Mouse (Mus musculus): ENCODE data around the gene Slc37a1. TPM values are rescaled to one million over a fixed set of nuclear protein-coding genes. Genes with fewer than 3 reads are reported as not detected.

Slc37a1 gene
- 54.9 TPM for polyA plus RNA-seq (2017; shearing (Covaris generic))

DNA sequence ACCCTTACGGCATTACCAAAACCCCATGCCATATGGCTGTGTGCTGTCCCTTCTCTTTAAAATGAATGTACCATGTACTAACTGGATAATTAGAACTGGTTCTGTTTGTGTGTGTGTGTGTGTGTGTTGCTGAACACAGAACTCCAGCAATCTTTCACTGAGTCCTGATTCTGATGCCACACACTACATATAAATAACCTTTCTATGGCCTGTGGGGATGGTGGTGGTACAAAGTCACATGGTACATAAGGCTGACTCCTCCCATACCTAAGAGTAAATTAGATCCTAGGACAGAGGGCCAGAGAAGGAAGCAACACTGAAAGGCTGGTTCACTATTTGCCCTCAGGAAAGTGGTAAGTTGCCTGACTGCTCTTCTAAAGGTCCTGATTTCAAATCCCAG is at the start of gene Slc37a1:
Gene Slc37a1, plus strand, starts transcription at position 301 of the 400 bp plus-strand sequence.

DNA sequence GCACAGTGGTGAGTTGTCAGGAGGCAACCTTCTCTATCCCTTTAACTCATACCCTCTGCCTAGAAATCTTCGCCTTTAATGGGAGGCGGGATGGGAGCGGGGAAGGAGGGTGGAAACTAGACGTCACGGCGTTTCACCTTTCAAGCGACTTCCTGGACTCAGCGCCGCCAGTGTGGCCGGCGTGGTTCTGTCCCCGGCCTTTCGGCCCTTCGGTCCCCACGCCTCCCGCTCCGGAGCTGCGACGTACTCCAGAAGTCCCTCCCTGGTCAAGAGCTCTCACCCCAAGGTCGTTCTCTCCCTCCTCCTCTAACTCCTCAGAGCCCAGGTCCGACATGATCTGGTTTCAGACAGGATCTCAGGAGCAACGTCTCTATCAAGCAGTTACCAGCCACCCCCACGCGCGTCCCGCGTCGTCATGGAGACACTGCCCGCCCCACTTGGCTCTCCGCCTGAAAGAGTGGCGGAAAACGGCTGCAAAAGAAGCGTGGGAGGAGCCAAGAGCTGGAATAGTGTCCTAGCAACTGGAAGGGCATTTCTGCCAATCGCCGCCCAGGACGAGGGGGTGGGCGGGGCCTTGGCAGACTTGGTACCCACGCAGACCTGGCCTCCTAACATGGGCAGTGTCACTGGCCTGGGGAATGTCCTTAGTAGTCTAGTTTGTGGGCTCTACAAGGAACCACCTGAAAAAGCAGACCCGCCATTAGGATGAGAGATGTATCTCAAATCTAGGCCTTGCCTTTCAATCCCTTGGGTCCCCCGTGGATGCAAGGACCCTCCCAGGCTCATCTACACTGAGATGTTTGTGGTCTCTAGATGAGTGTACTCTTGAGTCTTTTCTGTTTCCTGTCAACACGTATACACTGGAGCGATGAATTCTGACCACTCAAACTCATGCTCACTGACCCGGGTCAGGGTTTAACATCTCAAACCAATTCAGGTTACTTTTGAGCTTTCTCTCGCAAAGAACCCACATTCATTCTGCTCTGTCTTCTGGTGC is 9.4 kb upstream of the Slc37a1 start, which contains the start of gene Rsph1:
Gene Rsph1, minus strand, starts transcription at position 462 of the 997 bp plus-strand sequence.

DNA sequence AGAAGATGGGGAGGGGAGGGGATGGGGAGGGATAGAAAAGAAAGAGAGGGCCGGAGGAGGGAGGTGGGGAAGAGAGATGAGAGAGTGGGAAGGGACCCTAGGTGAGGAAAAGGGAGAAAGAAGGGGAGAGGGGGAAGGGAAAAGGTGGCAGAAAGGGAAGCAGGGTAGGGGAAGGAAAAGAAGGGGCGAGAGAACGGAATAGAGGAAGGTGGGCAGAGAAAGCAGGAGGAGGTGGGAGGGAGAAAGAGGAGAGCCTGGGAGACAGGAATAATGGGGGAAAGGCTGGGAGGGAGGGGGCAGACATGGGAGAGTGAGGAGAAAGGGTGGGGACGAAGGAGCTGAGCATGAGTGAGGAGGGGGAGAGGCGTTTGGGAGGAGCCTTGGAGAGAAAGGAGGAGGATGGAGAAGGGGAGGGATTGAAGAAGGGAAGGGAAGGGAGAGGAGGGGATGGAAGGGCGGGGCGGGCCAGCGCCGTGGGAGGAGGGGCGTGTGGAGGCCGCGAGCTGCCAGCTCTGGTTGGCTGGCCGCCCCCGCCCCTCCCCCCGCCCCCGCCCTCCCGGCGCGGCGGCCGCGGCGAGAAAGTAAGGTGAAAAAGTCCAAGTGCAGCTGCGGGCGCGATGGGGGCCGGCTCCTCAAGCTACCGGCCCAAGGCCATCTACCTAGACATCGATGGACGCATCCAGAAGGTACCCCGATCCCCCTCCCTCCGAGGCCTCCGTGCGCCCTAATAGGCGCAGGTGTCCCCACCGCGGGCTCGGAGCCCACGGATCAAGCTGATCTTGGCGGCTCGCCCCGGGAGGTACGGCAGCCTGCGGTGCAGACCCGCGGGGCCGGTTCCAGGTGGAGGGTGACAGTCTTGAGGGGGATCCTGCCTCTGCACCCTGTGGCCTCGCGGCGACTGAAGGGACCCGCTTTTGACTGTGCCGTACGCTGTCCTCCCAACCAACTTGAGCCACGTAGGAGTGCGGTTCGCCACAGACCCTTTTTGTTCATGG is 99.4 kb downstream of the Slc37a1 start, which contains the start of gene Pde9a:
Gene Pde9a, plus strand, starts transcription at position 540 of the 995 bp plus-strand sequence.

Other genes starting within 250 kb of the Slc37a1 start
- 26.9 TPM for gene Abcg1, start 229.1 kb upstream of the Slc37a1 start, polyA plus RNA-seq (2017; shearing (Covaris generic))
- not detected for gene Tff3, start 157.1 kb upstream of the Slc37a1 start, polyA plus RNA-seq (2017; shearing (Covaris generic))
- gene Tff2, start 142.5 kb upstream of the Slc37a1 start, polyA plus RNA-seq (2017; shearing (Covaris generic)): not detected
- gene Tff1, start 121.5 kb upstream of the Slc37a1 start, polyA plus RNA-seq (2017; shearing (Covaris generic)): not detected
- not detected for gene Tmprss3, start 87.8 kb upstream of the Slc37a1 start, polyA plus RNA-seq (2017; shearing (Covaris generic))
- gene Ubash3a, start 78.9 kb upstream of the Slc37a1 start, polyA plus RNA-seq (2017; shearing (Covaris generic)): 217 TPM
- 0.61 TPM for gene Rsph1, start 9.4 kb upstream of the Slc37a1 start, polyA plus RNA-seq (2017; shearing (Covaris generic))
- gene Pde9a, start 99.4 kb downstream of the Slc37a1 start, polyA plus RNA-seq (2017; shearing (Covaris generic)): not detected
- 24.5 TPM for gene Wdr4, start 233.2 kb downstream of the Slc37a1 start, polyA plus RNA-seq (2017; shearing (Covaris generic))
- 161 TPM for gene Ndufv3, start 233.3 kb downstream of the Slc37a1 start, polyA plus RNA-seq (2017; shearing (Covaris generic))

Measured in effector memory CD4-positive, alpha-beta T cell, adult 5 months (primary cell).